Mouse (Mus musculus) cerebellum, adult 2 months (tissue): ENCODE results near the gene Cdr2l.

Experiments
- CTCF ChIP-seq: fragments of 200-500 bp; IDR thresholded peaks from 2 replicates; pipeline ENCODE4 v1.5.1; 2011; ENCODE audit warnings: low read depth, mild to moderate bottlenecking, control low read depth, low read length, moderate library complexity, borderline replicate concordance; ENCODE audit not compliant: insufficient read depth
- POLR2A ChIP-seq: fragments of 200-500 bp; IDR thresholded peaks from 2 replicates; pipeline ENCODE4 v1.6.1; 2011; ENCODE audit warnings: low read length, control low read depth, borderline replicate concordance; ENCODE audit not compliant: insufficient read depth

- TF ChIP-seq POLR2A = no peak
- TF ChIP-seq CTCF = no peak
Measured at GRCm38 (mm10) chr11:115344967-115345366, 36.7 kb upstream of the Cdr2l start.
